Mouse (Mus musculus) limb, embryonic 11.5 days (tissue): ENCODE data around the gene Rfxap. TPM values are rescaled to one million over a fixed set of nuclear protein-coding genes. Genes with fewer than 3 reads are reported as not detected.

ENCODE experiments used
- ATAC-seq: fragments of 200-750 bp; cut with Nextera tagmentation; 2 replicates; pipeline ENCODE4 v1.8.0; 2017; ENCODE audit warnings: low read depth; ENCODE audit not compliant: insufficient number of reproducible peaks, low FRiP score, low TSS enrichment
- DNase-seq: peaks from one replicate; pipeline ENCODE4 v3.0.0-alpha.2; 2015; ENCODE audit warnings: low spot score
- H3K27ac ChIP-seq: fragments of 300-500 bp; sonication (generic); replicated peaks from 2 replicates; pipeline ENCODE4 v1.5.1; 2014; ENCODE audit warnings: low read depth, mild to moderate bottlenecking, low read length
- H3K27me3 ChIP-seq: fragments of 300-500 bp; sonication (generic); 2 replicates; pipeline ENCODE4 v1.6.1; 2014; ENCODE audit warnings: mild to moderate bottlenecking, low read length, mixed read lengths; ENCODE audit not compliant: control insufficient read depth, insufficient read depth
- H3K36me3 ChIP-seq: fragments of 300-500 bp; sonication (generic); 2 replicates; pipeline ENCODE4 v1.6.1; 2014; ENCODE audit warnings: mild to moderate bottlenecking, low read length, moderate library complexity, mixed read lengths; ENCODE audit not compliant: control insufficient read depth, insufficient read depth
- H3K4me1 ChIP-seq: fragments of 300-500 bp; sonication (generic); 2 replicates; pipeline ENCODE4 v1.6.1; 2014; ENCODE audit warnings: low read length, mixed read lengths; ENCODE audit not compliant: control insufficient read depth, insufficient read depth
- H3K4me2 ChIP-seq: fragments of 300-500 bp; sonication (generic); 2 replicates; pipeline ENCODE4 v1.6.1; 2014; ENCODE audit warnings: low read depth, mild to moderate bottlenecking, moderate library complexity; ENCODE audit not compliant: severe bottlenecking
- H3K4me3 ChIP-seq: fragments of 300-500 bp; sonication (generic); 2 replicates; pipeline ENCODE4 v1.5.1; 2014; ENCODE audit warnings: low read depth, low read length
- H3K9ac ChIP-seq: fragments of 300-500 bp; sonication (generic); 2 replicates; pipeline ENCODE4 v1.6.1; 2014; ENCODE audit warnings: mild to moderate bottlenecking, low read length
- H3K9me3 ChIP-seq: fragments of 300-500 bp; sonication (generic); 2 replicates; pipeline ENCODE4 v1.6.1; 2016; ENCODE audit warnings: low read length; ENCODE audit not compliant: control insufficient read depth
- WGBS: fragments of 180-500 bp; shearing (Covaris S2); extraction: QIAGEN DNeasy Blood & Tissue Kit; methylation state at CpG from one replicate; pipeline ENCODE4 v1.1.7; 2014; 5-methylcytosine and 5-hydroxymethylcytosine counted together
- polyA plus RNA-seq: library from polyadenylated mRNA; unstranded; fragments of >200 nt; fragmentation: Nextera tagmentation; extraction: Ambion mirVana; gene quantifications from 2 replicates; pipeline ENCODE4 v1.2.1, GENCODE M21; 2014

The Rfxap gene
- polyA plus RNA-seq, 1 experiment from 2014 or later = 49.1 TPM

GRCm38 (mm10) chr3:54764418-54764817 lies 43.2 kb downstream of the Rfxap start:
- Histone ChIP-seq H3K36me3 (no peaks in the 10 kb centered on the region), H3K4me1 (no peaks in the 10 kb centered on the region), H3K9me3 (no peaks in the 10 kb centered on the region), H3K4me2 (no peak overlapping the region), H3K4me3 (no peak overlapping the region), H3K27me3 (no peaks in the 10 kb centered on the region), H3K9ac (no peak overlapping the region), H3K27ac (no peak overlapping the region)
- DNase-seq (no peak), ATAC-seq (no peak)
- 72% methylated on average over 18 of the region's 18 CpGs for WGBS

- DNase-seq (no peak), ATAC-seq (no peak)
- WGBS = 97% methylated on average over 1 of the region's 1 CpGs
- Histone ChIP-seq H3K36me3 (no peaks in the 10 kb centered on the region), H3K9me3 (no peaks in the 10 kb centered on the region), H3K27ac (no peak overlapping the region), H3K4me2 (no peak overlapping the region), H3K27me3 (no peaks in the 10 kb centered on the region), H3K4me3 (no peak overlapping the region), H3K4me1 (no peaks in the 10 kb centered on the region), H3K9ac (no peak overlapping the region)
These were observed 46.3 kb downstream of the Rfxap start for GRCm38 (mm10) chr3:54761258-54761657.

- Histone ChIP-seq H3K27me3 (no peaks in the 10 kb centered on the region), H3K27ac (no peak overlapping the region), H3K9ac (no peak overlapping the region), H3K4me3 (no peak overlapping the region), H3K4me2 (no peak overlapping the region), H3K36me3 (no peaks in the 10 kb centered on the region), H3K9me3 (no peaks in the 10 kb centered on the region), H3K4me1 (0 out of 2 replicates have a peak, but pooled peaks cover 3% of the 10 kb centered on the region)
- ATAC-seq = no peak
- WGBS = 73% methylated on average over 15 of the region's 15 CpGs
- no peak for DNase-seq
These were observed 47.1 kb downstream of the Rfxap start for GRCm38 (mm10) chr3:54760321-54761115.

GRCm38 (mm10) chr3:54759211-54759610 lies 48.4 kb downstream of the Rfxap start:
- Histone ChIP-seq H3K36me3 (no peaks in the 10 kb centered on the region), H3K4me1 (0 out of 2 replicates have a peak, but pooled peaks cover 4% of the 10 kb centered on the region), H3K4me2 (no peak overlapping the region), H3K9me3 (no peaks in the 10 kb centered on the region), H3K27ac (no peak overlapping the region), H3K4me3 (no peak overlapping the region), H3K9ac (no peak overlapping the region), H3K27me3 (no peaks in the 10 kb centered on the region)
- WGBS = 82% methylated on average over 9 of the region's 9 CpGs
- no peak for DNase-seq
- ATAC-seq = no peak

- 94% methylated on average over 8 of the region's 8 CpGs for WGBS
- H3K4me2 ChIP-seq = no peak overlapping the region
- no peak for ATAC-seq
These were observed 50.1 kb downstream of the Rfxap start for GRCm38 (mm10) chr3:54757446-54757845.

GRCm38 (mm10) chr3:54756058-54756457 lies 51.5 kb downstream of the Rfxap start:
- DNase-seq (peak; percentile 40), ATAC-seq (no peak)
- Histone ChIP-seq H3K4me2 (peak overlapping the region; percentile 98), H3K9me3 (no peaks in the 10 kb centered on the region), H3K27ac (no peak overlapping the region), H3K36me3 (no peaks in the 10 kb centered on the region), H3K4me3 (peak overlapping the region; percentile 59), H3K27me3 (no peaks in the 10 kb centered on the region), H3K4me1 (0 out of 2 replicates have a peak, but pooled peaks cover 4% of the 10 kb centered on the region), H3K9ac (no peak overlapping the region)
- WGBS = under 1% methylated on average over 11 of the region's 11 CpGs

More at GRCm38 (mm10) chr3:54757446-54757845, 50.1 kb downstream of the Rfxap start:
- Histone ChIP-seq H3K9ac (no peak overlapping the region), H3K36me3 (no peaks in the 10 kb centered on the region), H3K4me1 (0 out of 2 replicates have a peak, but pooled peaks cover 4% of the 10 kb centered on the region), H3K4me3 (no peak overlapping the region), H3K27ac (no peak overlapping the region), H3K9me3 (no peaks in the 10 kb centered on the region), H3K27me3 (no peaks in the 10 kb centered on the region)
- no peak for DNase-seq

GRCm38 (mm10) chr3:54755145-54756041 lies 52.2 kb downstream of the Rfxap start, which contains the start of gene Smad9:
Gene Smad9, plus strand, starts transcription at chr3:54755582.
- under 1% methylated on average over 52 of the region's 66 CpGs for WGBS

GRCm38 (mm10) chr3:54753411-54753810 lies 54.2 kb downstream of the Rfxap start:
- whole genome bisulfite sequencing = 83% methylated on average over 4 of the region's 4 CpGs
- no peak for DNase-seq
- no peak for ATAC-seq
- no peaks in the 10 kb centered on the region for H3K9me3 ChIP-seq
- H3K4me3 ChIP-seq = no peak overlapping the region
- no peak overlapping the region for H3K9ac ChIP-seq
- no peak overlapping the region for H3K27ac ChIP-seq
- H3K4me2 ChIP-seq = no peak overlapping the region
- H3K36me3 ChIP-seq = peaks cover 8% of the 10 kb centered on the region; the same call in 1 of the 2 replicates
- H3K4me1 ChIP-seq = 0 out of 2 replicates have a peak, but pooled peaks cover 4% of the 10 kb centered on the region
- H3K27me3 ChIP-seq = no peaks in the 10 kb centered on the region

More at GRCm38 (mm10) chr3:54755145-54756041, 52.2 kb downstream of the Rfxap start, which contains the start of gene Smad9:
- Histone ChIP-seq H3K9ac (peak within 1 kb of the TSS; percentile 63), H3K4me1 (0 out of 2 replicates have a peak, but pooled peaks cover 4% of the 10 kb centered on the region), H3K27ac (no peak within 1 kb of the TSS), H3K4me3 (peak within 1 kb of the TSS; percentile 59), H3K9me3 (no peaks in the 10 kb centered on the region), H3K4me2 (peak within 1 kb of the TSS; percentile 98), H3K36me3 (peaks cover 2% of the 10 kb centered on the region; the same call in 1 of the 2 replicates), H3K27me3 (no peaks in the 10 kb centered on the region)
- ATAC-seq = peak; percentile 80
- peak; percentile 65 for DNase-seq
